Mouse (Mus musculus): Measurements from ENCODE around the gene Trim72. TPM values are rescaled to one million over a fixed set of nuclear protein-coding genes. Genes with fewer than 3 reads are reported as not detected.

Trim72 gene
- polyA plus RNA-seq, 1 experiment from 2014 or later, result not detected

DNA sequence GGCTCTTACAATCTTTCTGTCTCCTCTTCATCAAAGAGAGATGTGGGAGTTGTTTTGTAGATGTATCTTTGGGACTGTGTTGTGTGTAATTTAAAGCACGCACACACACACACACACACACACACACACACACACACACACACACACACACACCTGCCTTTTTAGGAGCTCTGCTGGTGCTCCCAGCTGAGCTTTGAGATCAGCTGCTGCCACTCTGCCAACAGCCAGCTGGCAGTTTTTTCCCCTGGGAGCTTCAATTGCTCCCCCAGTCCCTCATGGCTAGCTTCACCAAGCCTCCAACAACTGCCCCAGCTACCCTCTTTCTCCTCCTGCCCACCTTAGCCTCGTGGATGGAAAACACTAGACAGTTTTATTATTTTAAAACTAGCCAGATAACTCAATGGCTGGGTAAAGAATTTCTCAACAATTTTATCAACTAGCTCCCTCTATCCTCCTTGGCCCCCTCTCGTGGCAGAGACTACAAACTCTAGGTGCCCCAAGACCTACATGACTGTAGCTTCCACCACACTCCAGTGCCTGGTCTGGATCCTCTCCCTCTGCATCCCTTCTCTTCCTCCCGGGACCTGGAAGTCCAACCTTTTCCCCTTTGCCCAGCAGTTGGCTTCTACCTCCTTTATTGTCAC, 40.5 kb downstream of the Trim72 start:
- no peak for ATAC-seq
- TF ChIP-seq EP300 (IDR thresholded peaks at IDR 0.05; ENCODE audit: low read depth) (no peak), CTCF (IDR thresholded peaks at IDR 0.05; ENCODE audit: low read depth) (no peak)
- no peak overlapping the region for H3K27ac ChIP-seq (ENCODE audit: low read depth)
- DNase-seq, result peak; percentile 21
- H3K36me3 ChIP-seq (replicated peaks; ENCODE audit: insufficient read depth, low read length), result no peaks in the 10 kb centered on the region
- H3K4me2 ChIP-seq (ENCODE audit: low read depth, low read length), result no peak overlapping the region
- H3K4me1 ChIP-seq (ENCODE audit: insufficient read depth), result 0 out of 2 replicates have a peak, but pooled peaks cover under 1% of the 10 kb centered on the region
- H3K9ac ChIP-seq (replicated peaks), result no peak overlapping the region
- H3K9me3 ChIP-seq (ENCODE audit: low read length), result no peaks in the 10 kb centered on the region
- no peak overlapping the region for H3K4me3 ChIP-seq (ENCODE audit: low read depth, low read length)
- no peaks in the 10 kb centered on the region for H3K27me3 ChIP-seq (ENCODE audit: insufficient read depth, low read length)
- 59% methylated on average over 4 of the region's 4 CpGs for WGBS (ENCODE audit: insufficient replicate concordance)

DNA sequence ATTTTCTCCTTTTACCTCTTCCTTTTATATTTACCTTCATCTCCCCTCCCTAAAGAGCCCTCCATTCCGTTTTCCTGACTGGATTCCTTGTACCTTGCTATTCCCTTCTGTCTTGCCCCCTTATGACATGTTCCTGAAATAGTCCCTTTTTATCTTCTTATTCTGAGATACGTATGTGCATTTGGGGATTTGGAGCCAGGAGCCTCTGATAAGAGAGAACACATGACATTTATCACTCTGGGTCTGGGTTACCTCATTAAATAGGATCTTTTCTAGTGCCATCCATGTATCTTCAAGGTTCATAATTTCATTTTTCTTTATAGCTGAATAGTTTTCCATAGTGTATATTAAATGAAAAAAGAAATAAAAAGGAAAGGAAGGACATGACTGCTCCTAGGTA, 41.9 kb downstream of the Trim72 start:
- Histone ChIP-seq H3K36me3 (replicated peaks; ENCODE audit: insufficient read depth, low read length) (no peaks in the 10 kb centered on the region), H3K4me1 (ENCODE audit: insufficient read depth) (peaks cover 6% of the 10 kb centered on the region), H3K9ac (replicated peaks) (no peak overlapping the region), H3K4me2 (ENCODE audit: low read depth, low read length) (no peak overlapping the region), H3K4me3 (ENCODE audit: low read depth, low read length) (no peak overlapping the region), H3K9me3 (ENCODE audit: low read length) (no peaks in the 10 kb centered on the region), H3K27ac (ENCODE audit: low read depth) (no peak overlapping the region), H3K27me3 (ENCODE audit: insufficient read depth, low read length) (no peaks in the 10 kb centered on the region)
- WGBS (ENCODE audit: insufficient replicate concordance), result 49% methylated on average over 2 of the region's 2 CpGs
- TF ChIP-seq CTCF (IDR thresholded peaks at IDR 0.05; ENCODE audit: low read depth), result no peak
- no peak for TF ChIP-seq EP300 (IDR thresholded peaks at IDR 0.05; ENCODE audit: low read depth)
- no peak for ATAC-seq
- DNase-seq, result no peak

DNA sequence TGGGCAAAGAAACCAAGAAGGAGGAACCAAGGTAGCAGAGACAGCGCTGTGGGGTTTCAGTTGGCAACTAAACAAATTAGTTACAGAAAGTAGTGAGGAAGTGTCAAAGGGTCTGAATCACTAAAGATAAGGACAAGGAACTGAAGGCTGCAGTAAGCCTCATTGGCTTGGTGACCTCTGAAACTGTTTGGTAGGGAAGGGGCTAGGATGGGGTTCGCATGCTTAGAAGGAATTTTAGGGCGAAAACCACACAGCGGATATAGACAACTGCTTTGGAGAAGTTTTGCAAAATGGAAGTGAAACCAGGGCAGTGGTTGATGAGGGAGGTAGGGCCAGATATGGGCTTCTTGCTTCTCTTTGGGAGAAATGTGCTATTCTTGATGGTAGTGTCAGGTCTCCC, 45.1 kb downstream of the Trim72 start:
- peak; percentile 27; the same call in 1 of the 2 replicates for ATAC-seq
- DNase-seq, result no peak
- Histone ChIP-seq H3K4me3 (ENCODE audit: low read depth, low read length) (no peak overlapping the region), H3K27me3 (ENCODE audit: insufficient read depth, low read length) (no peaks in the 10 kb centered on the region), H3K4me1 (ENCODE audit: insufficient read depth) (peaks cover 25% of the 10 kb centered on the region), H3K9ac (replicated peaks) (no peak overlapping the region), H3K36me3 (replicated peaks; ENCODE audit: insufficient read depth, low read length) (no peaks in the 10 kb centered on the region), H3K4me2 (ENCODE audit: low read depth, low read length) (no peak overlapping the region), H3K27ac (ENCODE audit: low read depth) (peak overlapping the region; percentile 62), H3K9me3 (ENCODE audit: low read length) (no peaks in the 10 kb centered on the region)
- 25% methylated on average over 4 of the region's 4 CpGs for WGBS (ENCODE audit: insufficient replicate concordance)
- TF ChIP-seq EP300 (IDR thresholded peaks at IDR 0.05; ENCODE audit: low read depth) (no peak), CTCF (IDR thresholded peaks at IDR 0.05; ENCODE audit: low read depth) (no peak)

DNA sequence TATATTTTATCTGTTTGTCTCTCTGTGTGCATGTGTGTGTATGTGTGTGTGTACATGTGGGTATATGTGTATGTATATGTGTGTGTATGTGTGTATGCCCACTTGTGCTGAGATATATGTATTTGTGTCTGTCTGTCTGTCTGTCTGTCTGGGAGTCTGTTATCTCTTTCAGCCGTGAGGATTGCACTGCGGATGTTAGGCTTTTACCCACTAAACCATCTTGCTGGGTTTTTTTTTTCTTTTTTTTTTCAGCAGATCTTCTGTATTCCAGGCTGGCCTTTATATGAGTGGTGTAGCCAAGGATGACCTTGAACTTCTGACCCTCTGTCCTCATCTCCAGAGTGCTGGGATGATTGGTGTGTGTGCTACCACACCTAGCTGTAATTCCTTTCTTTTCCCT, 45.5 kb downstream of the Trim72 start:
- peak overlapping the region; percentile 62 for H3K27ac ChIP-seq (ENCODE audit: low read depth)
- no peak overlapping the region for H3K9ac ChIP-seq (replicated peaks)
- WGBS (ENCODE audit: insufficient replicate concordance), result 8% methylated on average over 2 of the region's 2 CpGs
- TF ChIP-seq CTCF (IDR thresholded peaks at IDR 0.05; ENCODE audit: low read depth) (no peak), EP300 (IDR thresholded peaks at IDR 0.05; ENCODE audit: low read depth) (no peak)
- H3K4me3 ChIP-seq (ENCODE audit: low read depth, low read length), result no peak overlapping the region
- no peaks in the 10 kb centered on the region for H3K9me3 ChIP-seq (ENCODE audit: low read length)
- no peaks in the 10 kb centered on the region for H3K27me3 ChIP-seq (ENCODE audit: insufficient read depth, low read length)
- peaks cover 25% of the 10 kb centered on the region for H3K4me1 ChIP-seq (ENCODE audit: insufficient read depth)
- no peak overlapping the region for H3K4me2 ChIP-seq (ENCODE audit: low read depth, low read length)
- DNase-seq (no peak), ATAC-seq (no peak)
- H3K36me3 ChIP-seq (replicated peaks; ENCODE audit: insufficient read depth, low read length), result no peaks in the 10 kb centered on the region

DNA sequence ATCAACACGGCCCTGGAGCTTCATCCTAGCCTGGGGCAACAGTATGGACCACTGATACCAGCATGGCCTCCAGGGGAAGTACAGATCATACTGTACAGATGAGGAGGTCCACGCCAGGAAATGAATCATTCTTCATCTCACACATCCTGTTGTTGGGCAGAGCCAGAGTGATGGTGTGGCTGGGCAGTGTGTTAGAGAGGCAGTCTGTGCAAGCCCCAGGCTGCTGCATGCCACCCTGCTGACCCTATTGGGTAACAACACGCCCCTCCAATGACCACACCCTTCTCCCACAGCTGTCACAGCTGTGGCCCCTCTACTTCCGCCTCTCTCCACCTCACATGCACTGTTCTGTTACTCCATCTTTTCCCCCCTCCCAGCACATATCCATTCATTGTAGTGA, 47.0 kb downstream of the Trim72 start:
- 32% methylated on average over 4 of the region's 4 CpGs for WGBS (ENCODE audit: insufficient replicate concordance)
- no peaks in the 10 kb centered on the region for H3K9me3 ChIP-seq (ENCODE audit: low read length)
- H3K4me3 ChIP-seq (ENCODE audit: low read depth, low read length), result no peak overlapping the region
- no peak overlapping the region for H3K9ac ChIP-seq (replicated peaks)
- H3K27me3 ChIP-seq (ENCODE audit: insufficient read depth, low read length), result no peaks in the 10 kb centered on the region
- ATAC-seq (peak; percentile 60), DNase-seq (peak; percentile 30)
- H3K4me1 ChIP-seq (ENCODE audit: insufficient read depth), result peaks cover 25% of the 10 kb centered on the region
- TF ChIP-seq CTCF (IDR thresholded peaks at IDR 0.05; ENCODE audit: low read depth) (no peak), EP300 (IDR thresholded peaks at IDR 0.05; ENCODE audit: low read depth) (no peak)
- H3K4me2 ChIP-seq (ENCODE audit: low read depth, low read length), result no peak overlapping the region
- no peaks in the 10 kb centered on the region for H3K36me3 ChIP-seq (replicated peaks; ENCODE audit: insufficient read depth, low read length)
- H3K27ac ChIP-seq (ENCODE audit: low read depth), result peak overlapping the region; percentile 34; the same call in 1 of the 2 replicates

DNA sequence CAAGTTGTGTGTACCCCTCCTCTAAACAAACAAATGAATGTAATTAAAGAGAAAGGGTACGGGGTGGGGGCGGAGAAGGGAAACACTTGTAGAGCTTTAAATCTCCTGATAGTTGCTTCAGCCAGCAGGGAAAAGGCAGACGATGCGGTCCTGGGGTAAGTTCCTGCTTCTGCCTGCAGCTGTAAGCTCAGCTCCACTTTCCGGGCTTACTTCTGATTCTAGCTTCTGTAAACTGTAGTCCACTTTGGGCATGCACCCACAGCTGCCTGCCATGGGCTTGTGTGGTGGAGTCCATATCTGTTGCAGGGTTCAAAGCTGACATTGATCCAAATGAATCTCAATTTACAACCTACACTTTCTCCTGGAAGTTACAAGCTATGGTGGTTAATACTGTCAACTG, 49.3 kb downstream of the Trim72 start:
- TF ChIP-seq EP300 (IDR thresholded peaks at IDR 0.05; ENCODE audit: low read depth) (no peak), CTCF (IDR thresholded peaks at IDR 0.05; ENCODE audit: low read depth) (no peak)
- no peak for ATAC-seq
- Histone ChIP-seq H3K27me3 (ENCODE audit: insufficient read depth, low read length) (no peaks in the 10 kb centered on the region), H3K4me2 (ENCODE audit: low read depth, low read length) (no peak overlapping the region), H3K36me3 (replicated peaks; ENCODE audit: insufficient read depth, low read length) (no peaks in the 10 kb centered on the region), H3K27ac (ENCODE audit: low read depth) (no peak overlapping the region), H3K4me3 (ENCODE audit: low read depth, low read length) (no peak overlapping the region), H3K9me3 (ENCODE audit: low read length) (no peaks in the 10 kb centered on the region), H3K9ac (replicated peaks) (no peak overlapping the region), H3K4me1 (ENCODE audit: insufficient read depth) (peaks cover 38% of the 10 kb centered on the region)
- DNase-seq, result no peak
- 41% methylated on average over 5 of the region's 5 CpGs for WGBS (ENCODE audit: insufficient replicate concordance)
